Mouse (Mus musculus): ENCODE measurements around the gene Acan.

The Acan gene

GRCm38 (mm10) chr7:79139891-79140591 is 86.8 kb downstream of the Acan start:
- no peak for DNase-seq (ENCODE audit: low read depth)

- peak; percentile 74 for DNase-seq (ENCODE audit: low read depth)
These were observed 87.6 kb downstream of the Acan start for GRCm38 (mm10) chr7:79140897-79141296.

- DNase-seq (ENCODE audit: low read depth), result no peak
These were observed 93.9 kb downstream of the Acan start for GRCm38 (mm10) chr7:79147011-79147837.

- no peak for DNase-seq (ENCODE audit: low read depth)
These were observed 94.8 kb downstream of the Acan start for GRCm38 (mm10) chr7:79147931-79148653.

GRCm38 (mm10) chr7:79148711-79149266 is 95.5 kb downstream of the Acan start, which contains the start of gene Mfge8:
Mfge8 (minus strand) TSS chr7:79149060.
- peak; percentile 68 for DNase-seq (ENCODE audit: low read depth)

GRCm38 (mm10) chr7:79149522-79149921 is 96.2 kb downstream of the Acan start:
- DNase-seq (ENCODE audit: low read depth), result no peak

- DNase-seq (ENCODE audit: low read depth), result no peak
These were observed 106.1 kb downstream of the Acan start for GRCm38 (mm10) chr7:79159406-79159805.
